Mouse (Mus musculus) CD4-positive, CD25-positive, alpha-beta regulatory T cell, adult 2 months (primary cell): ENCODE measurements around the gene Spata25.

Experiments used
- DNase-seq: peaks from one replicate; pipeline ENCODE4 v3.0.0-alpha.2; 2012; ENCODE audit warnings: low read depth, low spot score

The Spata25 gene

DNA sequence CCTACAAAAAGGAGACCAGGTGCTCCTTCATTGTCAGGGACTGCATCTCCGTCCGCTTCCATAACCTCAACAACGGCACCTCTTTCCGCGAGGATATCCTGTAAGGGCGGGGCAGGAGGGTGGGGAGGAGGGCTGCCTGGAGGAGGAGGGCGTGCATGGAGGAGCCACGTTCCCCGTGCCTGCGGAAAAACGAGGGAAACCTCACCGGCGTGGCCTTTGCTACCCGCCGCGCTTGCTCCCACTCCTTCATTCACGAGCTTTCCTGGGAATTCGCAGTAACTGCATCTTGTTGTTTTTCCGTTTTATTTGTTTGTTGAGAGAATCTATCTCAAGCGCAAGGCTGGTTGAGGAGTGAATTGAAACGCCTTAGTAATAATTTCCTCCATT, 23.0 kb downstream of the Spata25 start:
- no peak for DNase-seq

DNA sequence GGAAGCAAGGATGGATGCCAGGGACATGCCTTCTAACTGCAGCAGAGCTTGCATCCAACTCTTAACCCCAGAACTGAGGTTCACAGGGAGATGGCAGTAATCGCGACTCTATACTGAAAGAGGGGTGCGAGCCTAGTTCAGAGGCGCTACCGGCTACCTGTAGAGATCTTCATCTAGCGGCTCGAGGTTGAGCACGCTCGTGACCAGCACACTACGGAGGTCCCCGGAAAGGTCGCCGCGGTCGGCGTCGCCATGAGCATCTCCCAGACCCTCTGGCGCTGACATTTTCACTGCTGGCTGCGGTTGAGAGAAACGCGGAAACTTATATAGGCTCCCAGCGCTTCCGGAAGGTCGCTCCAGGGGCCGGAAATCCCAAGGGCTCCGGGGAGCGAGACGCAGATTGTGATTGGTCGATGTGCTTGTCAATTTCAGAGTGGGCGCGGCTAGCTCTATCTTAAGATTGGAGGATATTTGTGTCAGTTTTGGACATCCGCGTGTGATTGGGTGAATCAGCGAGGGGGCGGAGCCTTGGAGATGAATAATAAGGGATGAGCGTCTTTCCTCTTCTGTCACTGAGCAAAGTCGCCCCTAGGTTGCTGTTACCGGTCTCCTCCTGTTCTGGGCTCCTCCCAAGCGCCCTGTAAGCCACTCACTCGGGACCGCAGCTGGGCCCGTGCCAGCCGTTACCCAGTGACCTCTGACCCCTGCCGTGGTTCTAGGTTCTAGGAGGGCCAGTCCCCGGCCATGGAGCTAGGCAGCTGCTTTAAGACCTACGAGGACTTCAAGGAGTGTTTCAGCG, 23.6 kb downstream of the Spata25 start, which contains the start of the genes Acot8 and Zswim3:
Gene Acot8, minus strand, starts transcription at position 350 of the 799 bp plus-strand sequence.
Gene Zswim3, plus strand, starts transcription at position 566 of the 799 bp plus-strand sequence.
- peak; percentile 98 for DNase-seq

DNA sequence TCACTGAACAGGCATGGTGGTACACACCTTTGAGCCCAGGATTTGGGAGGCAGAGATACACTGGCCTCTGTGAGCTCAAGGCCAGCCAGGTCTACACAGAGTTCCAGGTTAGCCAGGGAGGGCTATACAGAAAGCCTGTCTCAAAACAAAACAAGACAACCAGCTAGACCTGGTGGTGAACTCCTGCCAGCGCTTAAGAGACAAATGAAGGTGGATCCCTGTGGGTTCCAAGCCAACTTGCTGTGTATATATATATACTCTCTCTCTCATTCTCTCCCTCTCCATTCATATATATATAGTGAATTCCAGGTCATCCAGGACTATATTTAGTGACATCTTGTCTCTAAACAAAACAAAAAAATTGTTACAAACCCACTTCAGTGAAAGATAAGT, 24.4 kb downstream of the Spata25 start:
- no peak for DNase-seq

DNA sequence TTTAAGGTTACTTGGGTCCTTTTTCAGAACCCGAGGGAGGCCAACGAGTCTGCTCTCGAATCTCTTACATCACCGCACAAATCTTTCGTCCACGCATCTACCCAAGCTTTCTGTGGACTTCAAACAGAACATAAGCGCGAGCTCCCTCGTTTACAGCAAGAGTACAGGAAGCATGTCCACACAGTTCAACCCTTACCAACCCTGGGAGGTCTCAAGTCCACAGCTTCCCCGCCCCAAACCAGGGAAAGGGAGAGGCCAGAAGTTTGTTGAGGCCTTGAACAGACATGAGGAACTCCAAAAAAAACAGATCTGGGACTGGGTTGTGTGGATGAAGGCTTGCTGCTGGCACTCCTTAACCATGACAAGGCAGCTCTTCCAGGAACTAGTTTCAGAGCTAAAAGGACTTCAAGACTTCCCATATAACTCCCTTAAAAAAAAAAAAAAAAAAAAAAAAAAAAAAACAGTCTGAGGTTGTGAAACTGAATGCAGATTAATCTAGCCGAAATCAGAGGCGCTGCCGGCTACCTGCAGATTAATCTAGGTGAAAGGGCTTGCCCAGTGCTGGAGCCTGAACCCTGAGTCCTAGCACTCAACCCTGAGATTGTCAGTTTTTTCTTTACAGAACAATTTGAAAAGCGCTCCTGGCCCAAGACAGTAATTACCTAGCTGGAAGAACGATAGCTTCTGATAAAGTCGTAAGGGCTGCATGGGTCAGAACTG, 25.0 kb downstream of the Spata25 start:
- no peak for DNase-seq

DNA sequence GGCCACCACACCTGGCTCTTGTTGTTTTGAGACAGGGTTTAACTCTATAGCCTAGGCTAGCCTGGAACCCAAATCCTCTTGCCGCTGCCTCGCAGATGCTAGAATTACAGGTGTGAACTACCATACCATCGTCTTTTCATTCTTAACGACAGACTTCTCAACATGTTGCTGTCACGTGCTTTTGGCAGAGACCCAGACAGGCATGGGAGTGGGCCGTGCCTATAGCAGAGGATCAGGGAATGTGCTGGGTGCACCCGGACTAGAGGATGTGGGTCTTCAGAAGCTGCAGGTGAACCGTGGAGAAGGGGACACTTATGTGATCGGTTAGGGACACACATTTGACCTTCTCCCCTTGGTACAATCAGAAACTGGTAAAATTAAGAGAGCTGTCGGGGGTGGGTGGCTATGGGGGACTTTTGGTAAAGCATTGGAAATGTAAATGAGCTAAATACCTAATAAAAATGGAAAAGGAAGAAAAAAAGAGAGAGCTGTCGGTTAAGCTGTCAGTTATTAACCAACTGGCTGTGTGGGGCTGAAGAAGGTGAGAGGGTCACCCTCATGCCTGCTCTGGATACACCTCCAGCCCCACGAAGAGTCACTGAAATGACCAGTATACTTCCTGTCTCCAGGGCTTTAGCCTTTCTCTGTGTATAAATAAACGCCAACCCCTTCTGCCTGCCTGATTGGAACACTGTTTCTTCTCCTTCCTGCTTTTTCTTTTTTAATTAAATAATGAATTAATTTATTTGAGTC, 27.9 kb downstream of the Spata25 start:
- no peak for DNase-seq

DNA sequence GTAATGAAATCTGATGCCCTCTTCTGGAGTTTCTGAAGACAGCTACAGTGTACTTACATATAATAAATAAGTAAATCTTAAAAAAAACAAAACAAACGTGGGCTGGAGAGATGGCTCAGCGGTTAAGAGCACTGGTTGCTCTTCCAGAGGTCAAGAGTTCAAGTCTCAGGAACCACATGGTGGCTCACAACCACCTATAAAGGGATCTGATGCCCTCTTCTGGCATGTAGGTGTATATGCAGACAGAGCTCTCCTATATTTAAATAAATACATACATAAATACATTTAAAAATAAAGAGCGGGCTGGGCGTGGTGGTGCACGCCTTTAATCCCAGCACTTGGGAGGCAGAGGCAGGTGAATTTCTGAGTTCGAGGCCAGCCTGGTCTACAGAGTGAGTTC, 29.8 kb downstream of the Spata25 start:
- DNase-seq = peak; percentile 59

DNA sequence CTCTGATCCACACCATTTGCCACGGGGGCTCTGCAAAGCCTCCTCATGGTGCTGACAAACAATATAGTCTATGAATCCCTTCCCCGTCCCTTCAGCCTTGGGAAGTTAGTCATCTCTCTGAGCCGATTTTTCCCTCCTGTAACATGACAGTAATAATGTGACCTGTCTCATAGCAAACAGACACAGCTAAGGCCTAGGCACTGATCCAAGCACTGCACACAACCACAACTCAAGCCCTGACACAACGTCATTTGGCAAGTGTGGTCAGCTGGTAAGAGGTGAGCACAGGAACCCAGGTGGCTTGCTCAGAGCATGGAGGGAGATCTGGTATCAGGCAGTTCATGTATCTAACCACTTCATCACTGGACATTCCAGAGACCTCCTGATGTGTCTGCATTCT, 32.5 kb downstream of the Spata25 start:
- DNase-seq = no peak

DNA sequence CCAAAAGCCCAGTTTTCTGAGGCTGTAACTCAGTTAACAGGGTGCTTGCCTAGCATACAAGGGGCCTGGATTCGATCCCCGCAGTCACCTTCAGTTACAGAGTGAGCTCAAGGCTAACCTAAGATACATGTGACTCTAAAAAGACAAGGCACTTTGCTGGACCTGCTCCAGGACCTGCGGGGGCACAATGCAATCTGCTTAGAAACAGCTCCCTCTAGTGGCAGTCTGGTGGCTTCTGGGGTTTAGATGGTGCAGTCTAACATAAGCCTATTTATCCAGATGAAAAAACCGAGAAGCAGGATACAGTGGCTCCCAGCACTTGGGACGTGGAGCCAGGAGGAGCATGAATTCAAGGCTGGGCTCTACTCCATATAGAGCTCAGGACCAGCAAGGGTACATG, 34.0 kb downstream of the Spata25 start:
- peak; percentile 87 for DNase-seq

DNA sequence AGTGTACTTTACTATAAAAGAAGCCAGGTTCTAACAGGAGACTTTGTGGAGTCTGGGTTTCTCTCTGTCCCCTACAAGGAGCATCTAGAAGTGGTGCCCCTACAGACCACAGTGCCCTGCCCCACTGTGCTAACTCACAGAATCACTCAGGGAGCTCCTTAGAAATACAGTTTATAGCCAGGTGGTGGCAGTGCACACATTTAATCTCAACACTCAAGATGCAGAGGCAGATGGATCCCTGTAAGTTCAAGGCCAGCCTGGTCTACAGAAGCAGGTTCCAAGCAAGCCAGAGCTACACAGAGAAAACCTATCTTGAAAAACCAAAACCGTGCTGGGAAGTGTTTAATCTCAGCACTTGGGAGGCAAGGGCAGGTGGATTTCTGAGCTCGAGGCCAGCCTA, 34.6 kb downstream of the Spata25 start:
- DNase-seq = peak; percentile 48

DNA sequence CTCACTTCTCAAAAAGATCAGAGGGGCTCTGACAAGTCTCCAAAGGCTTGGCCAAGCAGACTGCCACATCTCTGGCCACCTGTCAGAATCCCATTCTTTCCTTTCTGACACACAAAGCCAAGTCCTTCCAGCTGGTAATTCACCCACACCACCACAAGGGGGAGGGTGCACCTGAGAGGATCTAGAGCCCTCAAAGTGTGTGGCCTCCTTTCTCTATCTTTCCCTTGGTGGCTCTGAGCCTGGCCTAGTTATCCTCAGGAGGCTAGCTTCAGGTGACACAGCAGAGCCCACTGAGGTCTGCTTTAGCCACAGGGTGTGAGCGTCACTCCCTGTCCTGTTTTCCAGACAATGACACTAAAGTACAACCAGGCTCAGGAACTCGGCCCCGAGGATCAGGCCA, 35.1 kb downstream of the Spata25 start:
- DNase-seq = peak; percentile 74

DNA sequence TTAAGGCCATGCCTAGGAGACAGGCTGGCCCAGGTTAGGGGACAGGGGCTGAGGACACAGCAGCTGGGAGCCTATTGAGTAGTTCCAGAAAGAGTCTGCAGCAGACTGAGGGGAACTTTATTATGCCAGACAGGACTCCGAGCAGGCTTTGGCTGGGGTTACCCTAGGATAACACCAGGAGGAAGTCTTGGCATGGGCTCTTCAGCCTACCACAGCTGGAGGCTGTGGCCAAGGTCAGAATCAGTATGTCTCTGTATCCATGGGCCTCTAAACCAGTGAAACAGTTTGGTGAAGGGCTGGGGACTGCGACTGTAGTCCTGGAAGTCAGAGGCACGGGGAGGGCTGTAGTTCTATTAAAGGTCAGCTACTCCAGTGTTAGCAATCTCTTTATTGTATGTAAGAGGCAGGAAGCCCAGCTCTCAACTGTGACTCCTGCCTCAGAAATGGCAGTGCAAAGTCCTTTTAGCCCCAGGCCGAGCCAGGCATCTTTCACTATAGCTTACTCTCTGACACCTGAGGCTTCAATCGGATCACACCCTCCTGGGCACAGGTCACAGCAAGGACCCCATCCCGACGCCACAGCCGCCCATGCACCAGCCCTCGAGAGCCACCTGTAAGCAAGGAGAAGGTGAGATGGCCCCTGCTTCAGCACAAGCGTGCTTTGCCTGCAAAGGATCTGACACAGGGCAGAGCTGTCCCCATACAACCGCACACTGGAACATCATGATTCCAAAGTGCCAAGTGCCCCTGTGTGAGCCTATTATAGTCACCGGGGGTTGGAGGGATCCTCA, 35.7 kb downstream of the Spata25 start:
- DNase-seq = no peak

DNA sequence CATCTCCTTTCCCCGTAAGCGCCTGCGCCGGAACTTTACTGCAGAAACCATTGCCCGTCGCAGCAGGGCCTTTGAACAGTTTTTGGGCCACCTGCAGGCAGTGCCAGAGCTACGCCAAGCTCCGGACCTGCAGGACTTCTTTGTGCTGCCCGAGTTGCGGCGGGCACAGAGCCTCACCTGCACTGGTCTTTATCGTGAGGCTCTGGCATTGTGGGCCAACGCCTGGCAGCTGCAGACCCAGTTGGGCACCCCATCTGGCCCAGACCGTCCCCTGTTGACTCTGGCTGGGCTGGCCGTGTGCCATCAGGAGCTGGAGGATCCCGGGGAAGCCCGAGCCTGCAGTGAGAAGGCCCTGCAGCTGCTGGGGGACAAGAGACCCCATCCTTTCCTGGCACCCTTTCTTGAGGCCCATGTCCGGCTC, 36.5 kb downstream of the Spata25 start:
- no peak for DNase-seq

DNA sequence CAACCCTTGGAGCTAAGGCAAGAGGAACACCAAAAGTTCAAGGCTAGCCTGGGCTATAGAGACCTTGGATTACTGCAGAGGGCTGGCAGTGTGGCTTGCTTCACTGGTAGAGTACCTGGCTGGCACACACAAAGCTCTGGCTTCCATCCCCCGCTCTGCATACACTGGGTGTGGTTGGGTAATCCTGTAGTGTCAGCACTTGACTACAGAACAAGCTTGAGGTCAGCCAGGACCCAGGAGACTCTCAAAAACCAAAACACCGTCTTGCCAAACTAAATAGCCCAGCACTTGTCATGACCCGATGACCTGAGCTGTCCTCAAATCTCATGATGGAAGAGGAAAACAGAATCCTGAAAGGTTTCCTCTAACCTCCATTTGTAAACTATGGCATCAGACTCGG, 37.9 kb downstream of the Spata25 start:
- DNase-seq = no peak

DNA sequence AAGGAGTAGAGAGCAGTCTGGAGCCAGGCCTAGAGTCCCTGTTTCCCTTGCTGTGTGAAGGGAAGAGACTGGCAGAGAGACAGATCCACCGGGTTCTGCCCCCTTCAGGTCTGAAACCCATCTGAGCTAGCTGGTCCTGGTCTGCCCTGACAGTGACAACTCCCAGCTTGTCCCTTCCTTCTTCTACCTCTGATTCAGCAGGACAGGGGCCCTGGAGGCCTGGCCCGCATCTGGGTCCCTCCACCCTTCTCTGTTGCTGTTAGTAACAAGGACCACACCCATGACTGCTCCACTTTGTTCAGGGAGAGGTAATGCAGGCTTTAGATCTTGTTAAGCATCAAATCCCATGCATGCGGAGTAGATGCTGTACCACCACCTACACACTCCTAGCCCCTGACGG, 39.9 kb downstream of the Spata25 start:
- DNase-seq = no peak

DNA sequence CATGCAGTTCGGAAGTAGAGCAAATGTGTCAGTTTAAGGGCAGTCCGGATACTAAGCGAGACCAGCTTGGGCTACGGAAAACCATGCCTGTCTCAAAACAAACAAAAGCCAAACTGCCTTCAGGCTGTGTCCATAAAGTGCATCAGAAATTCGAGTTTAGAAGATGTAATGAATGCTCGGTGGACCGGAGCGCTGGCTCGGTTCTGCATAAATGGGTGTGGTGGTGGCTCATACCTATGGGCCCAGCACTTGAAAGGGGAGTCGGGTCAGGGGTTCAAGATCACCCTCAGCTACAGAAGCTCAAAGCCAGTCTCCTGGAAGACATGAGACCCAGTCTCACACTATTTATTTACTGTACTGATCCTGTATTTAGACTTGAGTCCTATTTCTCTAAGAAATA, 40.6 kb downstream of the Spata25 start:
- no peak for DNase-seq

DNA sequence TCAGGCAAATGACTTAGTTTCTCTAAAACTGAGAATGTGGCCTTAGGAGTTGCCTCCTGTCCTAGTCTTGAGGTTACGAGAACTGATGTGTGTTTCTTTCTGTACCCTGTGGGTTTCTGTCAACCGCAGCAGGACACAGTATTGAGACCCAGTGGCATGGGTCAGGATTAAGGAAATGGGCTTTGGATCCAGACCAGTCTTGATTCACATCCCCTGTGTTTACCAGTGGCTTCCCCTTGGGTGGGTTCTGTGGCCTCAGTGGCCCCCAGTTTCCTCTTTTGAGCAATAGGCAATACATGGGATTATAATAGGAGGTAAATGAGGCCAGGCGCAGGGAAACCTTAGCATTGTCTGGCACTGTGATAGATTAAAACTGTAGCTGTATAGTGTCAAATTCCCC, 41.3 kb downstream of the Spata25 start:
- DNase-seq = no peak

DNA sequence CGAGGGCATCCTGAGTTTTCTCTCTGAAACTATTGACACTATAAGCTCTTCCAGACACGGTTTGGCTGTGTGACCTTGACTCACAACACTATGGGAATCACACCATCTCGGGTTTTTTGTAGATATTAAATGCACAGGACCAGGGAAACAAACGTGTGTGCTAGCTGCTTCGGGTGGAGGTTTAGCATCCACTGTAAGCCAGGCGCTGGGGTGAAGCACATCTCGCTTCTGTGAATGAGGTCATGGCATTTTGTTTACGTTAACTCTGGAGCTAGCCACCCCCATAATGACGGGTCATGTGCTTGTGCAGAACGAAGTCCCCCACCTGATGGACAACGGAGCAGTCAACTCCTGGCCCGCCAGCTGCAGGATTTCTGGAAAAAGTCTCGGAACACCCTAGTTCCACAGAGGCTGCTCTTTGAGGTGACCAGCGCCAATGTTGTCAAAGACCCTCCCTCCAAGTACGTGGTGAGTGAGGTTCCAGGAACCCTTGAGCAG, 41.9 kb downstream of the Spata25 start:
- peak; percentile 29 for DNase-seq

DNA sequence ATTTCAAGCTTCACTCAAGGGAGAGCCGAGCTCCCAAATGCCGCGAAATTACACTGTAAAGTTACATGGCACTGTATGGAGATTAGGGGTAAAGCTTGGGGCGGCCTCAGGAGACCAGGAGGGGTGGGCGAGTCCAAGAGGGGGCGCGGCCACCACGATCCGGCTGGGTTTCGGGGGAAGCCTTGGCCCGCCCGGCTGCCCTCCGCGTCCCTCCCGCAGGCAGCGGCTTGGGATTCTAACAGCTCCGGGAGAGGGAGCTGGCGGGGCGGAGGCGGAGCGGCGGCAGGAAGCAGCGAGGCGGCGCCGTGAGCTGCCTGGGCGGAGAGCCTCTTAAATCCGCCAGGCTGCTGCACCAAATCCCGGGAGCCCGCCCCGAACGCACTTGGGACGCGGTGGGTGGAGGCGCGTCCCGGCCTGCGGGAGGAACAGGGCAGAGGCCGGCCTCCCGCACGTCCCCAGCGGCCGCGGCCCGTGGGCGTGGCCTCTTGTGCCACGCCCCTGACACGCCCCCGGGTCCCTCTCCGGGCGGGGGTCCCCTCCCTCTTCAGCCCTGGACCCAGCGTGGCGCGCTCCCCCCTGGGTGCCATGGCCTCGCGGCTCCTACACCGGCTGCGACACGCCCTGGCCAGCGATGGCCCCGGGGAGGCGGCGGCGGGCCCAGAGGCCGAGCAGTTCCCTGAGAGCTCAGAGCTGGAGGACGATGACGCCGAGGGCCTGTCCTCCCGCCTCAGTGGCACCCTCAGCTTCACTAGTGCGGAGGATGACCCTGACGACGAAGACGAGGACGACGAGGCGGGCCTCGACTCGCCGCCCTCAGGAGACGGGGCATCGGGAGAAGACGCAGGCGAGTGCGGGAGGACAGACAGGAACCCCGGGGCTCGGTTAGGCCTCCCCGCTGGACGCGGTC, 42.6 kb downstream of the Spata25 start, which contains the start of gene Snx21:
Gene Snx21, plus strand, starts transcription at position 343 of the 907 bp plus-strand sequence.
- DNase-seq = peak; percentile 77

DNA sequence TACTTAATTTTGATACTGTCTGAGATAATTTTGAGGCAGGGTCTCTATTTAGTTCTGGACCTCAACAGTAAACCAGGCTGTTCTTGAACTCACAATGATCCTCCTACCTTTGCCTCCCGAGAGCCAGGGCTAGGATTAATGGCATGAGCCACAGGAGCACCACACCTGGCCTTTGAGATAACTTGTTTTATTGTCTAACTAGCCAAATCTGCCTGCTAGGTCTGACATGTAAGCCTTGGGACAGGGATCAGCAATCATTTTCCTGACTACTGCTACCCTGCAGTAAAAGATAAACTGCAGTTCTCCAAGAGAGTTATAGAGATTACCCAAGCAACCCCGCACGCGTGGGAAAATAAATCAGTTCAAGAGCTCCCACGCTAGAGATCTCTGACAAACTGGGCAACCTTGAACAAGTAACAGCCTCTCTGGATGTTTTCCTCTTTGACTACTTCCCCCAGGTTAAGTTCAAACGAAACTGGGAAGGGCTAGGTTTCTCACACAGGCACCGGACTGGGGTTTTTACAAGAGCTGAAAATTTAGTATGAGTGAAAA, 43.4 kb downstream of the Spata25 start:
- no peak for DNase-seq
